Mouse (Mus musculus) heart, postnatal 0 days (tissue): Measurements from ENCODE around the gene Sema3b. TPM values are rescaled to one million over a fixed set of nuclear protein-coding genes. Genes with fewer than 3 reads are reported as not detected.

Experiments used
- ATAC-seq: fragments of 200-750 bp; cut with Nextera tagmentation; 2 replicates; pipeline ENCODE4 v1.8.0; 2017; ENCODE audit warnings: low read depth, moderate number of reproducible peaks, moderate library complexity; ENCODE audit not compliant: insufficient read depth
- DNase-seq: peaks from one replicate; pipeline ENCODE4 v3.0.0-alpha.2; 2016; ENCODE audit warnings: low spot score
- H3K27ac ChIP-seq: fragments of 300-500 bp; sonication (generic); 2 replicates; pipeline ENCODE4 v1.5.1; 2014; ENCODE audit warnings: low read depth, mild to moderate bottlenecking
- H3K27me3 ChIP-seq: fragments of 300-500 bp; sonication (generic); 2 replicates; pipeline ENCODE4 v1.6.1; 2014; ENCODE audit warnings: low read length, mixed read lengths; ENCODE audit not compliant: control insufficient read depth, insufficient read depth
- H3K36me3 ChIP-seq: fragments of 300-500 bp; sonication (generic); replicated peaks from 2 replicates; pipeline ENCODE4 v1.6.1; 2014; ENCODE audit warnings: low read length, mixed read lengths; ENCODE audit not compliant: control insufficient read depth, insufficient read depth
- H3K4me1 ChIP-seq: fragments of 300-500 bp; sonication (generic); 2 replicates; pipeline ENCODE4 v1.6.1; 2014; ENCODE audit warnings: antibody characterized with exemption; ENCODE audit not compliant: control insufficient read depth, insufficient read depth
- H3K4me2 ChIP-seq: fragments of 300-500 bp; sonication (generic); 2 replicates; pipeline ENCODE4 v1.6.1; 2014; ENCODE audit warnings: low read depth, mild to moderate bottlenecking, low read length, moderate library complexity
- H3K4me3 ChIP-seq: fragments of 300-500 bp; sonication (generic); 2 replicates; pipeline ENCODE4 v1.5.1; 2014; ENCODE audit warnings: low read depth, low read length
- H3K9ac ChIP-seq: fragments of 300-500 bp; sonication (generic); replicated peaks from 2 replicates; pipeline ENCODE4 v1.6.1; 2014; ENCODE audit warnings: low read depth, low read length, mixed read lengths
- H3K9me3 ChIP-seq: fragments of 300-500 bp; sonication (generic); replicated peaks from 2 replicates; pipeline ENCODE4 v1.6.1; 2016; ENCODE audit warnings: low read length; ENCODE audit not compliant: control insufficient read depth
- CTCF ChIP-seq: IDR thresholded peaks from 2 replicates; pipeline ENCODE4 v1.5.1; 2016; ENCODE audit warnings: antibody characterized with exemption, control low read depth, low read depth
- EP300 ChIP-seq: IDR thresholded peaks from 2 replicates; pipeline ENCODE4 v1.6.1; 2016; ENCODE audit warnings: antibody characterized with exemption, low read depth
- WGBS: fragments of 180-500 bp; shearing (Covaris S2); extraction: QIAGEN DNeasy Blood & Tissue Kit; methylation state at CpG from one replicate; pipeline ENCODE4 v1.1.7; 2014; 5-methylcytosine and 5-hydroxymethylcytosine counted together
- polyA plus RNA-seq: library from polyadenylated mRNA; unstranded; fragments of >200 nt; fragmentation: Nextera tagmentation; extraction: Ambion mirVana; gene quantifications from 2 replicates; pipeline ENCODE4 v1.2.1, GENCODE M21; 2015
- total RNA-seq: library from RNA; depleted of rRNA; stranded (reverse); fragments of >200 nt; gene quantifications from 2 replicates; pipeline ENCODE4 v1.2.3, GENCODE M21; 2014; ENCODE audit warnings: low replicate concordance

Sema3b gene
- total and polyA plus RNA-seq, 2 experiments from 2014 or later = 8.9 to 34.9 TPM

DNA sequence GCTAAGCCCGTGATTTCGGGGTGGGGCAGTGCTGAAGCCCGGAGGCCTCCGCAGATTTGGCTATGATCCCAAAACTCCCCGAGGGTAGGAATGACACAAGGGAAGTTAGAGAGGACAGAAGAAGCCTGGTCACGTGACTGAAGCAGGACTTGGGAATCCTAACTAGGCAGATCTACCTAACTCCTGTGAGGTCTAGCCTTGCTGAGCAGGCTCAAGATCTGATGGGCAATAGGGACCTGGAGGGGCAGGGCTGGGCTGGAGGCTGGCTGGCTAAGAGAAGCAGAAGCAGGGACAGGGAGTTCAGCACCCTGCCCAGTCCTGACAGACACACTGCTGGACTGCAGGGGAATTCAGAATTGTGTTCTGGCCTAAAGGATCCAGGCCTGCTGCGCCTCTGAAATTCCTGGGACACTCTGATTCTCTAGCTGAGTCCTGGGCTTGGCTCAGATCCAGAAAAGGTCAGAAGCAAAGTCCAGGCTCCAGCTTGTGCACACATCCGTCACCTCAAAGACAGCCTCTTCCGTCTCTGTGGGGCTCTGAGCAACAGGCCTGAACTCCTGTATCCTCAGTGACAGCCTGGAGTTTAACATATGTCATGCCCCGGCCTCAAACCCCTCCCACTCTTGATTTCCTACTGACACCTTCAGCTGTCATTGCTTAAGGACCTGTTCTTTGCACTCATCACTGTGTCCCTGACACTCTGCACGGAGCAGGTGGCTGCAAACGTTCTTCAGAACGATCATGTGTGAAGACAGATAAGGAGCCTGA lies 9.9 kb upstream of the Sema3b start:
- H3K36me3 ChIP-seq = peaks cover 61% of the 10 kb centered on the region
- ATAC-seq (peak; percentile 88), DNase-seq (peak; percentile 91)
- 9% methylated on average over 13 of the region's 13 CpGs for WGBS
- peak overlapping the region; percentile 93 for H3K27ac ChIP-seq
- TF ChIP-seq CTCF (peak; percentile 9; the same call in 1 of the 2 replicates), EP300 (peak; percentile 100)
- H3K27me3 ChIP-seq = no peaks in the 10 kb centered on the region
- H3K4me3 ChIP-seq = no peak overlapping the region
- peak overlapping the region; percentile 4; the same call in 1 of the 2 replicates for H3K4me2 ChIP-seq
- H3K9me3 ChIP-seq = no peaks in the 10 kb centered on the region
- H3K4me1 ChIP-seq = peaks cover 43% of the 10 kb centered on the region
- peak overlapping the region; percentile 36; the same call in 1 of the 2 replicates for H3K9ac ChIP-seq

DNA sequence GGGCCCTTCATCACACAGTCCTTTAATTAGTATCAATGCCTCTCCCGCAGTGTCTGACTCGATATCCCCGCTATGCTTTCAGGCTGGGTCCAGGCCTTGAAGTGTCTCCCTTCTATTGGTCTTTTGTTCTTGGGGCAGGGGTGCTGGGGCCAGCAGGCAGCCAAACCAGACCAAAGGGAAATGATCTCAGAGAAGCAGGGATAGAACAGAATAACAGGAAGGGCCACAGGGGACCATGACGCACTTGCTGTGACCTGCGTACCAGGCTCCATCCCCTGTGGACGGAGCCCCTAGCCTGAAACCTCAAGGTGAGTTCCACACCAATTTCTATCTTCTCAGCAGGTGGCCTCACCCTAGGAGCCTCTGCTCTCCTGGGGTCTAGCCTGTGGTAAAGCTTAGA lies 9.1 kb upstream of the Sema3b start:
- peaks cover 37% of the 10 kb centered on the region for H3K4me1 ChIP-seq
- H3K4me2 ChIP-seq = peak overlapping the region; percentile 4; the same call in 1 of the 2 replicates
- TF ChIP-seq EP300 (no peak), CTCF (no peak)
- DNase-seq (no peak), ATAC-seq (no peak)
- H3K36me3 ChIP-seq = peaks cover 66% of the 10 kb centered on the region
- peak overlapping the region; percentile 36; the same call in 1 of the 2 replicates for H3K9ac ChIP-seq
- H3K9me3 ChIP-seq = no peaks in the 10 kb centered on the region
- no peak overlapping the region for H3K4me3 ChIP-seq
- WGBS = 50% methylated on average over 6 of the region's 6 CpGs
- H3K27ac ChIP-seq = peak overlapping the region; percentile 93
- no peaks in the 10 kb centered on the region for H3K27me3 ChIP-seq

DNA sequence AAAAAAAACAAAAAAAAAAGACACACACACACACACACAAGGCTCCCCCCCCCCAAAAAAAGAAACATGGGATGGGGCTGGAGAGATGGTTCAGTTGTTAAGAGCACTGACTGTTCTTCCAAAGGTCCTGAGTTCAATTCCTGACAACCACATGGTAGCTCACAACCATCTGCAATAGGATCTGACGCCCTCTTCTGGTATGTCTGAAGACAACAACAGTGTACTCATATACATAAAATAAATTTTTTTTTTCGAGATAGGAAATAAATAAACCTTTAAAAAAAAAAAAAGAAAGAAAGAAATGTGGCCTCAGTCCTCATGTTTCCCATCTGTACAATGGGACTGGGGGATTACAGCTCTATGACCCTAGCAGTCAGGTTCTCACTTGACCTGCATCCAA lies 8.4 kb upstream of the Sema3b start:
- Histone ChIP-seq H3K4me2 (no peak overlapping the region), H3K27me3 (no peaks in the 10 kb centered on the region), H3K27ac (peak overlapping the region; percentile 93), H3K9ac (no peak overlapping the region), H3K36me3 (peaks cover 61% of the 10 kb centered on the region), H3K9me3 (no peaks in the 10 kb centered on the region), H3K4me1 (peaks cover 37% of the 10 kb centered on the region), H3K4me3 (no peak overlapping the region)
- DNase-seq (no peak), ATAC-seq (no peak)
- TF ChIP-seq EP300 = no peak
- 0 out of 2 replicates have a peak, but pooled peaks have one; percentile 7 for TF ChIP-seq CTCF
- 75% methylated on average over 2 of the region's 2 CpGs for WGBS

DNA sequence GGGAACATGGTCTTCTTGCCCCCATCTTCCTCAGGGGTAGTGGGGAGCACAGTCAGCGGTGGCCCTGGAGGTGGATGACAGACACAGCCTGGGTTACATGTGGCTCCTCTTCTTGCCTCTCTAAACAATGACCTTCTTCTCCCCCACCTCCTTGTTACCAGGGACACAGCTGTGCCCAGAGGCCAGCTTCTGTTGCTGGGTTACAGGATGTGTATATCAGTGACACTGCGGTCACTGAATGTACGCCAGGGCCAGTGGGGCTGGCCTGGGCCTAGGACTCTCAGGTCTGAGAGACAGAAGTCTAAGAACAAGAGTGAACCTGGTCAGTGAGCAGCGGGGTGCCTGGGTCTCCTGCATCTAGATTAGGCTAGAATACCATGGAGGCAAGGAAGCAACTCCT lies 6.0 kb upstream of the Sema3b start:
- H3K9me3 ChIP-seq = no peaks in the 10 kb centered on the region
- no peak overlapping the region for H3K4me2 ChIP-seq
- 0 out of 2 replicates have a peak overlapping the region, but pooled peaks have one; percentile 21 for H3K9ac ChIP-seq
- ATAC-seq = no peak
- TF ChIP-seq CTCF (no peak), EP300 (no peak)
- peaks cover 49% of the 10 kb centered on the region for H3K36me3 ChIP-seq
- H3K27ac ChIP-seq = no peak overlapping the region; the same call in 1 of the 2 replicates
- 53% methylated on average over 4 of the region's 4 CpGs for WGBS
- H3K4me1 ChIP-seq = peaks cover 42% of the 10 kb centered on the region
- no peaks in the 10 kb centered on the region for H3K27me3 ChIP-seq
- no peak for DNase-seq
- no peak overlapping the region for H3K4me3 ChIP-seq

DNA sequence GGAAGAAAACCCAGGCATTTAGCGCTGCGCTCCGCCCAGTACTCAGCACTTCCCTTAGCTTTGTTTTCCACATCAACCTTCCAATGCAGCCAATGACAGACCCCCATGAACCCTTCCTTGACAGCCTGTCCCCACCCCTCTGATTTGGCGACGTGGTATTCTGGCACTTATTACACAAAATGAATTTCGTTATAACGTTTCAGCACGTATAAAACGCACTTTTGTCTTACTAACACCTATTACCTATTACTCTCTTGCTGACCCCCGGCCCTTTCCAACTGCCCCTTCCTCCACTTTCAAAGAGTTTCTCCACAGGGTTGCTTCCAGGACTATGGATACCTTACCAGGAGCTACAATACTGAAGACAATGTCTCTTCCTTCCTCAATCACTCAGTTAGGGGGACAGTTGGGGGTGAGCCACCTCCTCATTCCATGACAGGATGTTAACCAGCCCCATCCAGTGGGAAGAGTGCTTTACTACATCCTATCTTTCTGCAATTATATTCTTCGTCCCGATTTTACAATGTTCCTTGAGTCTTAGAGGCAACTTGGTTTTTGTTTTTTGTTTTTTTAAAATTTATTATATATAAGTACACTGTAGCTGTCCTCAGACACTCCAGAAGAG lies 4.0 kb upstream of the Sema3b start:
- 0 out of 2 replicates have a peak overlapping the region, but pooled peaks have one; percentile 1 for H3K9ac ChIP-seq
- H3K4me3 ChIP-seq = peak overlapping the region; percentile 33; the same call in 1 of the 2 replicates
- DNase-seq = peak; percentile 76
- peak overlapping the region; percentile 65 for H3K4me2 ChIP-seq
- H3K9me3 ChIP-seq = no peaks in the 10 kb centered on the region
- 5% methylated on average over 12 of the region's 12 CpGs for WGBS
- peaks cover 42% of the 10 kb centered on the region for H3K36me3 ChIP-seq
- H3K27me3 ChIP-seq = no peaks in the 10 kb centered on the region
- peak; percentile 27 for ATAC-seq
- peak; percentile 35 for TF ChIP-seq CTCF
- TF ChIP-seq EP300 = peak; percentile 7; the same call in 1 of the 2 replicates
- peaks cover 39% of the 10 kb centered on the region for H3K4me1 ChIP-seq
- H3K27ac ChIP-seq = peak overlapping the region; percentile 90
